Mouse (Mus musculus) frontal cortex, adult (tissue): ENCODE measurements around the gene Zfp791.
"Not testable (repeated sequence)": the region's sequence is repeated elsewhere in the genome, so short reads cannot be mapped to it uniquely, and the experiment has no call there.

Experiments used
- ATAC-seq: cut with Nextera tagmentation; 2 replicates; pipeline ENCODE4 v1.9.2; 2017; ENCODE audit warnings: mild to moderate bottlenecking, moderate library complexity, mixed read lengths; ENCODE audit not compliant: low TSS enrichment

Zfp791 gene

GRCm38 (mm10) chr8:85083108-85083813, 39.6 kb downstream of the Zfp791 start, which contains the start of gene Man2b1:
TSS of gene Man2b1 (plus strand) at chr8:85083270.
- peak; percentile 89 for ATAC-seq

- not testable (repeated sequence) for ATAC-seq
Observed at GRCm38 (mm10) chr8:85082169-85082568, 40.7 kb downstream of the Zfp791 start.

- no peak for ATAC-seq
Observed at GRCm38 (mm10) chr8:85081216-85081555, 41.7 kb downstream of the Zfp791 start, which contains the start of gene Wdr83. TSS of gene Wdr83 (minus strand) at chr8:85081306.

GRCm38 (mm10) chr8:85080532-85081215, 42.2 kb downstream of the Zfp791 start, which contains the start of gene Wdr83os:
TSS of gene Wdr83os (plus strand) at chr8:85080740.
- peak; percentile 29; the same call in 1 of the 2 replicates for ATAC-seq

GRCm38 (mm10) chr8:85080214-85080531, 42.7 kb downstream of the Zfp791 start:
- ATAC-seq: no peak

- ATAC-seq: peak; percentile 62
Observed at GRCm38 (mm10) chr8:85076993-85077392, 45.9 kb downstream of the Zfp791 start.

DNA sequence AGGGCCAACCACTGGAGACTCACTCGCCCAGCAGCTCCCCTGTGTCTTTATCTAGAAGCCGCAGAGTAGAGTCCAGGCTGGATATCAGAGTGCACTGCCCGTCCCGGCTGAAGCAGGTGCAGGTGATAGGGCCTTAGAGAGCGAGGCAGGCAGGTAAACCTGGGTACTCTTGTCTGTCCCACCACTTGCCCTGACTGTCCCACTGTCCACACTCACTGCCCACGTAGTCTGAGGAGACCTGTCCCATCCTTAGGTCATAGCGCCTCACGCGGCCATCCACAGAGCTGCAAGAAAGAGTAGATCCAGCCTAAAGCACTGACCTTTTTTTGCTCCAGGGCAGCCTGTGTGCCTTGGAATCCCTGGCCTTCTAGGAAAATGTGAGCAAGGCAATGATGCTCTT, 46.9 kb downstream of the Zfp791 start:
- ATAC-seq: no peak

GRCm38 (mm10) chr8:85074617-85075016, 48.3 kb downstream of the Zfp791 start:
- no peak for ATAC-seq

DNA sequence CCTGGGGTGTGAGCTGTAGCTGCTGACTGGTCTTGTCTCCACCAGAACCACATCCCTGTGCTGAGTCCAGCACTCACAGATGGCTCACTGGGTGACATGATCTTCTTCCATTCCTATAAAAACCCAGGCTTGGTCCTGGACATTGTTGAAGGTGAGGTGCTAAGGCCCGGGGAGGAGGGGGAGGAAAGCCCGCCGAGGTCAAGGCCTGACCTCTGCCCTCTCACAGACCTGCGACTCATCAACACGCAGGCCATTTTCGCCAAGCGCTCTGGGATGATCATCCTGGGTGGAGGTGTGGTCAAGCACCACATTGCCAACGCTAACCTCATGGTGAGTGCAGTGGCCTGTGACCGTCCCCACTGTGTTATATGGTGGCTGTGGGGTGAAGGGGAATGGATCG, 48.7 kb downstream of the Zfp791 start:
- ATAC-seq: no peak

DNA sequence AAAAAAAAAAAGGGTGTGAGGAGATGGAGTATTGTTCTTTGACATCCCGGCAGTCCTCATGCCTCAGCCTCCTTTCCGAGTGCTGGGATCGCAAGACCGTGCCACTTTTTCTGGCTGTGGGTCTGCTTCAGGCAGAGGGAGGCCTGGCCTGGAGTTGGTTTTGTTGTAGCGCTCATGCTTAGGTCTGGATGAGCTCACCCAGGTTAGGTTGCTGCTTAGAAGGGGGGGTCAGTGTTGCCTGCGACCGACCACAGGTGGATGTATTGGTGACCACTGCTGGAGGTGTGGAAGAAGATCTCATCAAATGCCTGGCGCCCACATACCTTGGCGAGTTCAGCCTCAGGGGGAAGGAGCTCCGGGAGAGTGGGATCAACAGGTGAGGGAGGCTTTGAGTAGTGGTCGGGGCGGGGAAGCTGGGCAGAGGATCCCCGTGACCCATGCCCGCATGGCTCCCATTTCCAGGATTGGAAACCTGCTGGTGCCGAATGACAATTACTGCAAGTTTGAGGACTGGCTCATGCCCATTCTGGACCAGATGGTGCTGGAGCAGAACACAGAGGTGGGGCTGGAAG, 49.8 kb downstream of the Zfp791 start:
- ATAC-seq: no peak

GRCm38 (mm10) chr8:85072364-85072929, 50.4 kb downstream of the Zfp791 start:
- peak; percentile 10; the same call in 1 of the 2 replicates for ATAC-seq

DNA sequence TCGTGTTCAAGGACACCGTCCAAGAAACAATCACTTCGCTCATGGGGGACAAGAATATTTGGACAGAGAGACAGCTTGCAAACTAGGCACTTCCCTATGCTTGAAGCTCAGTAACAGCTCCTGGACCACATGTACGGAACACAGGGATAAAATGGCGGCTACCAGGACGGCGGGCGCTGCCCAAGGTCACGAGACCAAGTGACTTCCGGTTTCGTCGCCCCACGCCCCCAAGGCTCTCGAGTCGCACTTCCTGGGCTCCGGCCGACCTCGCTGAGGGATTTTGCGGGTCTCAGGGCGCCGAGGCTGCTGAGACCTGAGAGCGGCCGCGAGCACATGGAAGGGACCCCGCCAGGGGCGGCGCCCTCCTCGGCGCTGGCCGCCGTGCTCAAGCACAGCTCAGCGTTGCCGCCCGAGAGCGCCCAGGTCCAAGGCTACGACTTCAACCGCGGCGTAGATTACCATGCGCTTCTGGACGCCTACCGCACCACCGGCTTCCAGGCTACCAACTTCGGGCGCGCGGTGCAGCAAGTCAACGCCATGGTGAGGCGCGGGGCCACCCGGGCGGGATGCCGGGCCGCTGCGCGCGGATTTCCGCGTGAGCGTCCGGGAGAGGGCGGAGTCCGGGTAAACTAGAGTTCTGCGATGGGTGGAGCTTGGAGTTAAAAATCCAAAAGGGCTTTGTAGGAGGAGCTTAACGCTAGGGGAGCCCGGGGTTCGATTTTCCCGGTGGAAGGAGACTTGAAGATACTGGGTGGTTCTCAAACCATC, 51.2 kb downstream of the Zfp791 start, which contains the start of gene Dhps:
TSS of gene Dhps (plus strand) at position 244 of the 768 bp plus-strand sequence.
- ATAC-seq: peak; percentile 77

DNA sequence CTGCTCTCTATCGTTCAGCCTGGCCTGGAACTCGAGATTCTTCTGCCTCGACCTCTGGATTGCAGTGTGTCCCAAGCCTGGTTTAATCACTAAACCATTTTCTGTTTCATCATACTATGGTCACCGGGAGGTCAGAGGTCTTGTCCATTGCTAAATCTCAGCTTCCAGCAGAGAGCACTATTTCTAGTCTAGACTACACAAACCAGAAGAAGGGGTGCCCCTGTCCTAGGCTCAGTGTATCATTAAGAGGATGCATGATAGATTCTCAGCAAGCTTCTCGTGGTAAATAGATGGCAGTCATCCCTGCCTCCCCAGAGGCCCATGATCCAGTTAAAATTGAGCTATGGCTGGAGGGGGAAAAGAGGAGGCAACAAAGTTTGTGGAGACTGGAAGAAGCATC, 51.9 kb downstream of the Zfp791 start:
- no peak for ATAC-seq

- ATAC-seq: no peak
Observed at GRCm38 (mm10) chr8:85067982-85068381, 54.9 kb downstream of the Zfp791 start, which contains the start of gene Gm5741. TSS of gene Gm5741 (minus strand) at chr8:85067982.

DNA sequence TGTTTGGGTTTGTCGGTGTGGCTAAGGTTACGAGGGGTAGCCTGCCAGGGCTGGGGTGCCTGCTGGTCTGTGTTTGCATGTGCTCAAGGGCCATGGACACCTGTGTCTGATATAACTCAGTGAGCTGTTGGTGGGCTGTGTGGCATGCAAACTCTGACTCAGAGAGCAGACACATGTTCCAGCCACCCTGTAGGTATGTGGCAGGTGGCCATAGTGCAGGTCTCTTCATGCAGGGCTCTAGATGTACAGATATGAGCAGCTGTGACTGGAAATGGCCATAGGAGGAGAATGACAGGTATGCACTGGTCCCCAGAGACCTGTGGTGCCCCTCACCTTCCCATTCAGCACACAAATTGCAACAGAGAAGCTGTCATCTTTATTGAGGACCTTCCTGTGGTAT, 55.7 kb downstream of the Zfp791 start:
- ATAC-seq: no peak

- no peak for ATAC-seq
Observed at GRCm38 (mm10) chr8:85065213-85065612, 57.7 kb downstream of the Zfp791 start.

DNA sequence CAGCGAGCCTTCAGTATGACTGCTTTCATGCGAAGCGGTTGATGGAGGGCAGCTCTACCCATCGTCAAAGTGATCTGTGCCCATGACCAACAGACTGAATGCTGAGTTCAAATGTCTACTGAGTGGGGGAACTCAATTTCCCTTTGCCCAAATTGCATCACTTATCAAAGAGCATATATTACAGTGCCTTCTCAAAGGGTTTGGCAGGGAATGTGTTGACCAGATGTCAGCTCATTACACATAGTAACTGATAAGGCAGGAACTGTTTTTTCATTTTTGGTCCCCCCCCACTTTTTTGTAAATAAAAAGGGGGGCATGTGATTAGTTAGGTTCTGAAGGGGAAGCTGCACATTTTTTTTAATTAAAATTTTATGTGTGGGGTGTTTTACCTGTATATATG, 60.3 kb downstream of the Zfp791 start:
- ATAC-seq: no peak

DNA sequence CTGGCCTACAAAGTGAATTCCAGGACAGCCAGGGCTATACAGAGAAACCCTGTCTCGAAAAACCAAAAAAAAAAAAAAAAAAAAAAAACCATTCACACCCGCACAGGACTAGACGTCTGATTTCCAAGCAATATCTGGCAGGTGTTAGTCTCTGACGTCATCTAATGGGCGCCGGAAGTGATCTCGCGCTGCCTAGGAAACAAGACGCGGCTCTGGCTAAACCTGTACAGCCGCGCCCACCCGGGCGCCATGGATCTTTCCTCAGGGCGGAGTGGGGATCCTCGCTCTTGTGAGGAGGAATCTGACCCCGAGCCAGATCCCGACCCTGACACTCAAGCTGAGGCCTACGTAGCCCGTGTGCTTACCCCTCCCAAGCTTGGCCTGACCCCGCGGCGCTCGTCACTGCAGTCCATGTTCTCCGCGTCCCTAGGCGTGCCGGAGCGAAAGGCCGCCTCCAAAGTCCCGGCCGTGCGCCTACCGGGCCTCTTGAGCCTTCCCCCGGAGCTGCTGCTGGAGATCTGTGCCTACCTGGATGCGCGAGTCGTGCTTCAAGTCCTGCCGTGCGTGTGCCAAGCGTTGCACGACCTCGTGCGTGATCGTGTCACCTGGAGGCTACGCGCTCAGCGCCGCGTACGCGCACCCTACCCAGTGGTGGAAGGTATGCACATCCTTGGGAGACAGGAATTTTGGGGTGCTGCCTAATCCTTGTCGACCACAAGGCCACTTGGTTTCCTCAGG, 62.8 kb downstream of the Zfp791 start, which contains the start of gene Fbxw9:
TSS of gene Fbxw9 (plus strand) at position 177 of the 738 bp plus-strand sequence.
- ATAC-seq: peak; percentile 84
